Comparison of ENCODE assay signal across 14 mouse cellular contexts in genomic region chr7:56191661-56192060, GRCm38 (mm10). TPM values are rescaled to one million over a fixed set of nuclear protein-coding genes. Genes with fewer than 3 reads are reported as not detected.
"Had no signal": no experiment of that assay in that cellular context is flagged by ENCODE, and none has a peak within 500 bp of the region (broad histone marks: within the 10 kb centered on the region; RNA-seq: fewer than 3 reads in every experiment).

No protein-coding gene starts in this region.

- DNase-seq: lung, adult 2 months; lung, postnatal 14 days; lung, postnatal 36 days; retina, postnatal 1 day; right cerebral cortex, adult 18-20 months; right cerebral cortex, postnatal 25 days; right cerebral cortex, postnatal 4 days; spleen, adult 18-20 months; thymus, adult 18-20 months; thymus, postnatal 14 days; thymus, postnatal 36 days had no signal

RNA-seq across cellular contexts. Expression of gene Oca2, which starts 47.9 kb away (rescaled TPM):
- total RNA-seq: megakaryocyte progenitor cell, adult 5-6 weeks; monocyte, adult 5-6 weeks; neutrophil, adult 5-6 weeks had no signal
